ENCODE assay signal across 24 mouse cellular contexts in the genomic region with DNA sequence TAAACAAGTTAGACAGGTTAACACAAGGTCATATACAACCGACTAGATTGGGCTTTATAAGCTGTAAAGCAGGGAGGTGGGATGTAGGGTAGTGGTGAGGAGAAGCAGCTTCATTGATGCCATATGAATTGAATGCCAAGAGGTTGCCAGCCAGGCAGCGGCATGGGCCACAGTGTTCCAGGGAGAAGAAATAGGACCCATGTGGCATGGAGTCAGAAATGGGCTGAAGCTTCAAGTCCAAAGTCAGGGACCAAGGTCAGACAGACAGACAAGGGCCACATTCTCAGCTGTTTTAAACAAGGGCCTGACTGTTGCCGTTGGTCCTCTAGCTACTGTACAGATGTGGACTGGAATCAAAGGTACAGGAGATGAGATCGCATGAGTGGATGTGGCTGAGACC.
"Had no signal": no experiment of that assay in that cellular context is flagged by ENCODE, and none has a peak within 500 bp of the region (broad histone marks: within the 10 kb centered on the region; RNA-seq: fewer than 3 reads in every experiment).

No protein-coding gene starts in this region.

- H3K27me3 ChIP-seq: heart, embryonic 12.5 days; hindbrain, embryonic 12.5 days; intestine, embryonic 15.5 days; limb, embryonic 12.5 days; liver, embryonic 13.5 days; liver, embryonic 15.5 days had no signal

- H3K9me3 ChIP-seq: heart, embryonic 10.5 days; heart, embryonic 12.5 days; hindbrain, embryonic 10.5 days; hindbrain, embryonic 12.5 days; intestine, embryonic 15.5 days; limb, embryonic 10.5 days; limb, embryonic 12.5 days; liver, embryonic 13.5 days; liver, embryonic 15.5 days had no signal

- H3K4me2 ChIP-seq: heart, embryonic 12.5 days; hindbrain, embryonic 12.5 days; hindbrain, embryonic 14.5 days; intestine, embryonic 15.5 days; limb, embryonic 12.5 days; liver, embryonic 13.5 days; liver, embryonic 15.5 days had no signal

- H3K4me1 ChIP-seq: hindbrain, embryonic 12.5 days; intestine, embryonic 15.5 days; limb, embryonic 12.5 days; liver, embryonic 13.5 days; liver, embryonic 15.5 days had no signal

- H3K36me3 ChIP-seq: heart, embryonic 10.5 days; heart, embryonic 12.5 days; hindbrain, embryonic 10.5 days; hindbrain, embryonic 12.5 days; intestine, embryonic 15.5 days; limb, embryonic 10.5 days; limb, embryonic 12.5 days; liver, embryonic 13.5 days; liver, embryonic 15.5 days had no signal

- ATAC-seq: hindbrain, embryonic 16.5 days; inflammation-experienced regulatory T-cells, adult 6 months; intestine, embryonic 15.5 days; intestine, postnatal 0 days had no signal

- DNase-seq: heart, adult 18-20 months; heart, postnatal 10 days; heart, postnatal 4 days; kidney, adult 18-20 months; kidney, adult 8-10 months; kidney, postnatal 10 days; kidney, postnatal 25 days; kidney, postnatal 4 days; liver; liver, embryonic 13.5 days had no signal

- H3K27ac ChIP-seq: heart, embryonic 10.5 days; hindbrain, embryonic 10.5 days; hindbrain, embryonic 12.5 days; hindbrain, embryonic 14.5 days; intestine, embryonic 15.5 days; layer of hippocampus, adult 2 months; left cerebral cortex, adult 2 months; limb, embryonic 10.5 days; limb, embryonic 12.5 days; liver, embryonic 13.5 days; liver, embryonic 15.5 days had no signal

- H3K4me3 ChIP-seq: heart, embryonic 10.5 days; heart, embryonic 12.5 days; hindbrain, embryonic 10.5 days; hindbrain, embryonic 12.5 days; intestine, embryonic 15.5 days; layer of hippocampus, adult 2 months; left cerebral cortex, adult 2 months; limb, embryonic 10.5 days; limb, embryonic 12.5 days; liver, embryonic 13.5 days; liver, embryonic 15.5 days had no signal

- H3K9ac ChIP-seq: heart, embryonic 12.5 days; hindbrain, embryonic 12.5 days; hindbrain, embryonic 14.5 days; intestine, embryonic 15.5 days; limb, embryonic 12.5 days; liver, embryonic 13.5 days; liver, embryonic 15.5 days had no signal
